ENCODE assay signal across 10 mouse cellular contexts in the genomic region with DNA sequence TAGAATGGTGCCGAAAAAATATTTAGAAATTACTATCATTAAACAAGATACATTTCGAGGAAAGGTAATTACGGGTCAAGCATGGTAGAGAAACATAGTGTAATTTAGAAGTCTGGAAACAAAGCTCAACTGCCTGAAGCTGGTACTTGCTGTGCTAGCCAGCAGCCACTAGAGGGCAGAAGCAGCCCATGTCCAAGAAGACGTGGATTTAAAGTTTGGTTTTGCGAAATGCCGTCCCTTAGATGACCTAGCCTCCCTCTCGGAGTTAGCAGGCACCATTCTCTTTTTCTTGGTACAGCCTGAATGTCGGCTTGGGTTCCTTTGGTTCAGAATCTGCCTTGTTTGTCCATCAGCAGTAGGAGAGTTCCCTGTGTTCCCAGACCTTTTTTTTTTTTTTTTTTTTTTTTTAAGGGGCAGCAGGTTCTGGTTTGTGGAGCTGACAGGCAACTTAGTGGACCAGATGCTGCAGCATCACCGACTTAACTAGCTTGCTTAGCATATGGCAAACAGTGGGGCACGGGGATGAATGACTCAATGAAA. TPM values are rescaled to one million over a fixed set of nuclear protein-coding genes. Genes with fewer than 3 reads are reported as not detected.
DNase-seq lines count a peak whose midpoint lies in the region; ATAC-seq lines count a peak whose summit lies in the region.
"Had no signal": no experiment of that assay in that cellular context is flagged by ENCODE, and none has a peak within 500 bp of the region (broad histone marks: within the 10 kb centered on the region; RNA-seq: fewer than 3 reads in every experiment).

No protein-coding gene starts in this region.

- no peaks in the 10 kb centered on the region for H3K9me3 ChIP-seq in heart, embryonic 11.5 days (replicated peaks; ENCODE audit: control insufficient read depth, low read length)
- H3K9me3 ChIP-seq in limb, embryonic 11.5 days (ENCODE audit: control insufficient read depth, low read length): no peaks in the 10 kb centered on the region
- H3K9me3 ChIP-seq: heart, embryonic 15.5 days had no signal

- no peak for ATAC-seq in heart, embryonic 11.5 days (replicated peaks; ENCODE audit: insufficient number of reproducible peaks, low FRiP score, low TSS enrichment)
- no peak for ATAC-seq in limb, embryonic 11.5 days (ENCODE audit: insufficient number of reproducible peaks, low FRiP score, low TSS enrichment, low read depth)

- H3K4me3 ChIP-seq in heart, embryonic 11.5 days (ENCODE audit: low read depth, low read length): no peak overlapping the region
- no peak overlapping the region for H3K4me3 ChIP-seq in limb, embryonic 11.5 days (ENCODE audit: low read depth, low read length)
- H3K4me3 ChIP-seq: heart, embryonic 15.5 days had no signal

- WGBS in heart, embryonic 11.5 days (ENCODE audit: insufficient replicate concordance): 7% methylated on average over 10 of the region's 10 CpGs
- 3% methylated on average over 10 of the region's 10 CpGs for WGBS in limb, embryonic 11.5 days

- no peaks in the 10 kb centered on the region for H3K36me3 ChIP-seq in heart, embryonic 11.5 days (ENCODE audit: control insufficient read depth, insufficient read depth, low read length)
- H3K36me3 ChIP-seq in limb, embryonic 11.5 days (ENCODE audit: control insufficient read depth, insufficient read depth, low read length): no peaks in the 10 kb centered on the region
- H3K36me3 ChIP-seq: heart, embryonic 15.5 days had no signal

- peaks cover 15% of the 10 kb centered on the region for H3K27me3 ChIP-seq in heart, embryonic 11.5 days (ENCODE audit: control insufficient read depth, insufficient read depth, low read length)
- H3K27me3 ChIP-seq in limb, embryonic 11.5 days (ENCODE audit: control insufficient read depth, insufficient read depth, low read length): 0 out of 2 replicates have a peak, but pooled peaks cover 3% of the 10 kb centered on the region

- no peaks in the 10 kb centered on the region for H3K4me1 ChIP-seq in heart, embryonic 11.5 days (ENCODE audit: control insufficient read depth, insufficient read depth, low read length)
- no peaks in the 10 kb centered on the region for H3K4me1 ChIP-seq in limb, embryonic 11.5 days (ENCODE audit: control insufficient read depth, insufficient read depth, low read length)
- H3K4me1 ChIP-seq: heart, embryonic 15.5 days had no signal

- H3K27ac ChIP-seq in heart, embryonic 11.5 days (ENCODE audit: low read depth, low read length): no peak overlapping the region
- H3K27ac ChIP-seq in limb, embryonic 11.5 days (replicated peaks; ENCODE audit: low read depth, low read length): no peak overlapping the region
- H3K27ac ChIP-seq: heart, embryonic 15.5 days had no signal

- peak overlapping the region; percentile 34; the same call in 1 of the 2 replicates for H3K4me2 ChIP-seq in heart, embryonic 11.5 days
- no peak overlapping the region for H3K4me2 ChIP-seq in limb, embryonic 11.5 days (ENCODE audit: low read depth, severe bottlenecking)
- H3K4me2 ChIP-seq: heart, embryonic 15.5 days had no signal

- peak; percentile 73 to 75 for DNase-seq in left cerebral cortex, adult 18-20 months (ENCODE audit: low spot score in 2 of 2)
- DNase-seq in left cerebral cortex, adult 9 months (ENCODE audit: low spot score in 2 of 2): no peak
- peak; percentile 89 for DNase-seq in NIH3T3 (ENCODE audit: low read depth)
- DNase-seq in cerebellum, adult 9-11 months: peak; percentile 42
- DNase-seq in limb, embryonic 11.5 days (ENCODE audit: low spot score): peak; percentile 82
- DNase-seq in neural tube, embryonic 10.5 days (ENCODE audit: extremely low spot score, low spot score): peak; percentile 63
- peak; percentile 31 for DNase-seq in yolk sac, embryonic 10.5 days (ENCODE audit: low spot score)

- no peak overlapping the region for H3K9ac ChIP-seq in heart, embryonic 11.5 days (ENCODE audit: low read depth, low read length)
- H3K9ac ChIP-seq in limb, embryonic 11.5 days (ENCODE audit: low read length): no peak overlapping the region
- H3K9ac ChIP-seq: heart, embryonic 15.5 days had no signal

RNA-seq across cellular contexts. Expression of a gene that starts 0.8 kb away (rescaled TPM):
- not detected for total RNA-seq in left cerebral cortex, adult 18-20 months (2021)
- not detected in 2 replicates for polyA plus RNA-seq in heart, embryonic 11.5 days (2014; fragmentation: Nextera tagmentation; extraction: Ambion mirVana)
- polyA plus RNA-seq in limb, embryonic 11.5 days (2014; fragmentation: Nextera tagmentation; extraction: Ambion mirVana): not detected in 2 replicates
- polyA plus RNA-seq: heart, embryonic 15.5 days; stomach, embryonic 14.5 days had no signal

RNA-seq across cellular contexts. Expression of a gene that starts 9.9 kb away (rescaled TPM):
- 10 to 100 TPM; 84.7 to 92.0 TPM for total RNA-seq in left cerebral cortex, adult 18-20 months (2021)
- 0.16 and 0.23 TPM in 2 replicates for polyA plus RNA-seq in heart, embryonic 11.5 days (2014; fragmentation: Nextera tagmentation; extraction: Ambion mirVana)
- not detected in 2 replicates for polyA plus RNA-seq in limb, embryonic 11.5 days (2014; fragmentation: Nextera tagmentation; extraction: Ambion mirVana)
- polyA plus RNA-seq: stomach, embryonic 14.5 days had no signal

RNA-seq across cellular contexts. Expression of a gene that starts 18.5 kb away (rescaled TPM):
- total RNA-seq in left cerebral cortex, adult 18-20 months (2021): under 1 TPM; 0.02 to 0.05 TPM
- not detected in 2 replicates for polyA plus RNA-seq in heart, embryonic 11.5 days (2014; fragmentation: Nextera tagmentation; extraction: Ambion mirVana)
- polyA plus RNA-seq in limb, embryonic 11.5 days (2014; fragmentation: Nextera tagmentation; extraction: Ambion mirVana): not detected in 2 replicates
- polyA plus RNA-seq: heart, embryonic 15.5 days; stomach, embryonic 14.5 days had no signal

RNA-seq across cellular contexts. Expression of a gene that starts 58.2 kb away (rescaled TPM):
- total RNA-seq in left cerebral cortex, adult 18-20 months (2021): 10 to 100 TPM; 70.3 to 80.4 TPM
- polyA plus RNA-seq in heart, embryonic 11.5 days (2014; fragmentation: Nextera tagmentation; extraction: Ambion mirVana): 61.6 and 79.2 TPM in 2 replicates
- 83.2 and 86.7 TPM in 2 replicates for polyA plus RNA-seq in limb, embryonic 11.5 days (2014; fragmentation: Nextera tagmentation; extraction: Ambion mirVana)

Comparison
In these comparisons a context has a peak if more than half of its experiments do, and no peak if none do; other contexts are left out.
1. DNase-seq: peak in left cerebral cortex, adult 18-20 months (2 of 2), NIH3T3 (single experiment), cerebellum, adult 9-11 months (single experiment), limb, embryonic 11.5 days (single experiment), neural tube, embryonic 10.5 days (single experiment) and yolk sac, embryonic 10.5 days (single experiment); none in left cerebral cortex, adult 9 months (0 of 2).